Mouse (Mus musculus) MEL (cell line): Measurements from ENCODE around the gene Lamb3.

Source experiments
- CTCF ChIP-seq, 3 experiments: IDR thresholded peaks in 2 of 3; conservative IDR thresholded peaks in 1 of 3; 2 replicates each; pipeline ENCODE4 v1.5.1; 2011 to 2012; ENCODE audit warnings: low read length in 3 of 3, low read depth in 2 of 3, mild to moderate bottlenecking in 2 of 3, improper control_type of control experiment in 1 of 3, inconsistent platforms in 1 of 3, mixed read lengths in 1 of 3, moderate library complexity in 1 of 3; ENCODE audit not compliant: control insufficient read depth in 1 of 3, insufficient read depth in 1 of 3, poor library complexity in 1 of 3, severe bottlenecking in 1 of 3
- ELF1 ChIP-seq: IDR thresholded peaks from 2 replicates; pipeline ENCODE4 v1.6.1; 2014; ENCODE audit warnings: low read depth, mild to moderate bottlenecking, inconsistent platforms, low read length, improper control_type of control experiment, moderate library complexity
- EP300 ChIP-seq, 2 experiments: IDR thresholded peaks; 2 replicates each; pipeline ENCODE4 v1.6.1; 2011; ENCODE audit warnings: improper control_type of control experiment in 2 of 2, low read length in 2 of 2, low read depth in 1 of 2, mild to moderate bottlenecking in 1 of 2
- GATA1 ChIP-seq: IDR thresholded peaks from 2 replicates; pipeline ENCODE4 v1.6.1; 2011; ENCODE audit warnings: low read depth, low read length, improper control_type of control experiment
- MXI1 ChIP-seq: IDR thresholded peaks from 2 replicates; pipeline ENCODE4 v1.6.1; 2011; ENCODE audit warnings: mild to moderate bottlenecking, low read depth, low read length, improper control_type of control experiment
- NRF1 ChIP-seq: IDR thresholded peaks from 2 replicates; pipeline ENCODE4 v1.6.1; 2014; ENCODE audit warnings: low read depth, mild to moderate bottlenecking, inconsistent platforms, low read length, improper control_type of control experiment, moderate library complexity; ENCODE audit not compliant: poor library complexity, insufficient read depth, severe bottlenecking
- POLR2A ChIP-seq, 2 experiments: IDR thresholded peaks; 2 replicates each; pipeline ENCODE4 v1.6.1; 2011 to 2012; ENCODE audit warnings: low read length in 2 of 2, mild to moderate bottlenecking in 2 of 2, control low read depth in 1 of 2, improper control_type of control experiment in 1 of 2, low read depth in 1 of 2, moderate library complexity in 1 of 2; ENCODE audit not compliant: control insufficient read depth in 1 of 2, insufficient read depth in 1 of 2, poor library complexity in 1 of 2
- SMC3 ChIP-seq: IDR thresholded peaks from 2 replicates; pipeline ENCODE4 v1.6.1; 2011; ENCODE audit warnings: low read depth, low read length, improper control_type of control experiment

DNA sequence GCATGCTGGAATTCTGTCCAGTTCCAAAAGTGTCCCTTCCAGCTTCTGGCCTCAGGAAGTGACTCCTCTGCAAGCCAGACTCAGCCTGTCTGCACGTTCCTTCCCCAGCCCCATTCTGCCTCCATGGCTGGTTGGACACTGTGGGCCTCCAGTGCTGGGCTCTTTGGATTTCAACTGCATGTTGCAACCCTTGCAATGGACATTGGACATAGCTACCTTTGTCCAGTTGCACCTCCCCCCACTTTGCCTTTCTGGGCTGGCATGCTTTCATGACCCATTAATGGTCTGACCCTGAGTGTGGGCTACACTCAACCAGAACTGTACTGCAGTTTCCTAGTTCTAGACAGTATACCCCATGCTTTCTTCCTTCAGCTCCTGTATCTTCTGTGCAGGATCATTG, 104.1 kb downstream of the Lamb3 start:
- TF ChIP-seq CTCF (IDR thresholded peaks at IDR 0.05 in 2 of 3, conservative IDR thresholded peaks at IDR 0.05 in 1 of 3; ENCODE audit: control insufficient read depth in 1 of 3, insufficient read depth in 1 of 3, low read depth in 2 of 3, low read length in 3 of 3, poor library complexity in 1 of 3, severe bottlenecking in 1 of 3) (no peak), POLR2A (IDR thresholded peaks at IDR 0.05; ENCODE audit: control insufficient read depth in 1 of 2, insufficient read depth in 1 of 2, low read depth in 1 of 2, low read length in 2 of 2, poor library complexity in 1 of 2) (no peak), EP300 (IDR thresholded peaks at IDR 0.05; ENCODE audit: low read depth in 1 of 2, low read length in 2 of 2) (no peak), GATA1 (no peak), ELF1 (no peak), NRF1 (no peak), MXI1 (no peak), SMC3 (no peak)
